Mouse (Mus musculus) cerebellum, adult 9-11 months (tissue): ENCODE measurements around the gene Gm11042.
A peak's percentile ranks its signal among the peaks of the same experiment; 100 is the strongest.

Experiments used
- DNase-seq: peaks from one replicate; pipeline ENCODE4 v3.0.0; 2022

Gm11042 gene

DNA sequence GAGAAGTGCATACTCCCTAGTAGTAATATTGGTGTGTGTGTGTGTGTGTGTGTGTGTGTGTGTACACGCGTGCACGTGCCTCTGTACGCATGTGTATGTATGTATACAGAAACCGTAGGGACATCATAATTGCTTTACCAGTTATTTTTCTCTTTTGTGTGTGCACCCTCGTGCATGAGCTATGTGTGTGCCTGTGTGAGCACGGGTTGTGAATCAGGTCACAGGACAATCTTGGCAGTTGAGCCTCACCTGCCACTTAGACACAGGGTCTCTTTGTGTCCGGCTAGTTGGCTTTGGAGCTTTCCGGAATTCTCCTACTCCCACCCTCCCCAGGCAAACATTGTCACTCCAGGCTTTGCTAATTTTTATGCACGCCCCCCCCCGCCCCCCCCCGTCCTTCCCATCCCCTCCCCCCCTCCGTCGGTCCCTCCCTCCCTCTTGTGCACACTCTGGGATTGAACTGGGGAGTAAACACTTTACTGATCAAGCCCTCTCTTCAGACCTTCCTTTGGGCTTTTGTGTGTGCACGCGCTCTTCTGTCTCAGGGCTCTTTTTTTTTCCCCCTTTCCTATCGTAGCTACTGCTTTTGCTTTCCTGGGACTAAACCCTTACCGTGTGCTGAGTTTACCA, at the start of gene Gm11042:
TSS of gene Gm11042 (minus strand) at position 51 of the 630 bp plus-strand sequence.
- DNase-seq: peak; percentile 33

DNA sequence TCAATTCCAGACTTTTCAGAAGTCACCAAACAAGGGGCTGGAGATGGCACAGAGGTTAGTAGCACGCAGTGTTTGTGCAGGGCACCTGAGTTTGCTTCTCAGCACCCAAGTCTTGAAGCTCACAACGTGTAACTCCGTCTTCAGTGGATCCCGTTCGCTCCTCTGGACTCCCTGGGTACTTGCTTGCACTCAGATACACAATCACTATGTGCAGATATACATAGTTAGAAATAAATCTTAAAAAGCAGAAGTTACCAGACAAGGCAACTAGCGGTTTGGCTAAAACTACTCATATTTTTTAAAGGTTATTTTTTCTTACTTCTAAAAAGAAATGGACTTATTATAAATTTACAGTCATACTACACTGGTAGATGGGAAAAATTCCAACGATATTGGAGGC, 48.3 kb upstream of the Gm11042 start:
- no peak for DNase-seq

DNA sequence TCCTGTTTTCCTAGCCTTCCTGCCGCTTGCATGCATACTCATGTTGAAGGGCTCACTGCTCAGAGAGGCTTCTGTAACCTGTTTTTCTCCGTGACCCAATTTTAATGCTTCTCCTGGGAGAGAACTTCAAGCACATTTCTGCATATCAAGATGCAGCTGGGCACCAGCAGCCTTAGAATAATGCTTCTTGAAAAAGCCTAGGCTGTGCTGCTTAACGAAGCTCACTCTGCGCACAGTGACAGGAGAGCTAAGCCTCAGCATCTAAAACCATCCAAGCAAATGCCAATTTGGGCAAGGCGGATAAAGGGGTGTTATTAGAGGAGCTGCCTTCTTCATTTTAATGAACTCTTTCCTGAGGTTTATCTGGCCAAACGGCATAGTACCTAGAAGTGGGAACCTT, 46.9 kb upstream of the Gm11042 start:
- no peak for DNase-seq

DNA sequence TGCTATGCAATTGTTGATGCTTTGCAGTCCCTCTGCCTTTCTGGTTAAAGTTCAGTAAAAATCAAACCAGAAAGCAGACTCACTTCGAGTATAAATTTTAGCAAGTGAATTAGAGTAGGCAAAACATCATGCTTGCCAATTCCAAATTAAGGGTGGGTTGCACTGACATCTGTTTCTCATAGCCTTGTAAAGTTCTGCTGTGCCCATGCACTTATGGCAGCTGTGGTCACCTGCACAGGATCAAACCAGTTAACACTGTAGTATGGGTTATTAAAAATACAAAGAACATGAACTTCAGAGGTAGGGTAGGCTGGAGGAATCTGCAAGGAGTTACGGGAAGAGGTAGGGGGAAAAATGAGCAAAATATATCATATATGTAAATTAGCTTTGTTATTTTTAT, 46.3 kb upstream of the Gm11042 start:
- DNase-seq: no peak

DNA sequence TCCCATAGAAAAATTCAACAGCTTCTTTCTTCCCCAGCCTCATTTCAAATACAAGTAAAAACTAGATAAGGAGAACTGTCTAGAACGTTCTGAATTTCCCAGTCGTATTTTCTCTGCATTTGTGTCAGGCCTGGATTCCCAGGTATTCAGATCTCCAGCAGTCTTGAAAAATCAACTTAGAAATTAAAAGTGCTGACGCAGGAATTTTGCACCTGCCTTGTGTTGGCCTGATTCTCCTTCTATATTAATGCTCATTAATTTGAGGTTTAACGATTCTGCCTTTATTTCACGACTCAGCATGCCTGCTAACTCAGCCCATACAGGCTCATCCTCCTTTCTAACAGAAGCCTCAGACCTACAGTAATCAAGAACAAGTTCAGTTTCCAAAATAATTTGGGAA, 43.6 kb upstream of the Gm11042 start:
- no peak for DNase-seq

DNA sequence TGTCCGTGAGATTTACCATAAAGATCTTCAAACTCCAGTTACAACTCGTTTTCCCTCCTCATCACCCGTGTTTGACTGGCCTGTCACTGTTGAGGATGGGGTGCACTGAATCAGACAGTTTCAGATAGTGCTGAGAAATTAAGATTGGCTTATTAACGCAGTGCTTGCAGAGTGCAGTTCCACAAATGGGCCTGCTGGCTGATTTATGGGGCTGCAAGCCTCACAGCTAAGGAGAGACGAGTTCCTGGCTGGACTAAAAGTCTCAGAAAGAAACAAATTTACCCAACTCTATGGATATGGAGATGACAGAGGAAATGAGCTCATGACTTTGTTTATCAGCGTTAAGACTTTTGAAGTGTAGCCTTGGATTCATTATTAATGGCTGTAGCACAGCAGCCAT, 41.6 kb upstream of the Gm11042 start:
- no peak for DNase-seq

DNA sequence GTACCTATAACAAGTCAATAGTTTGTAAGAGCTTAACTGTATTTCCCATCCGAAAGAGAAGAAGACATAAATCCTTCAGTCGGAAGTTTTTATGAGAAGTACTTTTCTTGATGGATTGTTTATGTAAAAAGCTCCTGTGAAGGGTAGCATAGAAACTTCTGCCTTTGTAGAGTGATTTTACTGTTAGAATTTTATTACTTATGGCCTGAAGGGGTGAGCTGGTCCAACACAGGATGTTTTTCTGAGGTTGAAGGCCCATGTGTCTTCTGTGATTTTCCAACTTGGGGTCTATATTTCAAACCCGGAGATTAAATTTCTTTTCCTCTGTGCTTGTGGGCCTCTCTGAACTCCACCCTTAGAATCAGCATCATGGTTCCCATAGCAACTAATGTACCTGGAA, 26.5 kb upstream of the Gm11042 start:
- DNase-seq: no peak

DNA sequence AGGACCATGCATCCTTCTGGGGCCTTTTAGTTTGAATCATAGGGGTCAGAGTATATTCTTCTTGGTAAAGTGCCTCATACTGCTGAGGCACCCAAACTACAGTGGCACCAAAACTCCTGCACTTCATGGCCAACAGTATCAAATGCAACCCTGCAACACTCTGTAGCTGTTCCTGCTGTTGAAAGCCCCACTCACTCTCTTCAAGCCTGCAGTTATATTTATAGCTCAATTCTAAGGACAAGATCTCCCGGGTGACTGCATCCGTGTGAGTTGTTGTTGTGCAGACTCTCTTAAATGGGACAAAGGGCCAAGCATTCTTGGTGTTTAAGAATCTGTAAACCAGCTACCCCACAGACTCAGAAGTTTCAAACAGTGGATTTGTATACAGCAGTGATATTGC, 23.9 kb upstream of the Gm11042 start:
- no peak for DNase-seq

DNA sequence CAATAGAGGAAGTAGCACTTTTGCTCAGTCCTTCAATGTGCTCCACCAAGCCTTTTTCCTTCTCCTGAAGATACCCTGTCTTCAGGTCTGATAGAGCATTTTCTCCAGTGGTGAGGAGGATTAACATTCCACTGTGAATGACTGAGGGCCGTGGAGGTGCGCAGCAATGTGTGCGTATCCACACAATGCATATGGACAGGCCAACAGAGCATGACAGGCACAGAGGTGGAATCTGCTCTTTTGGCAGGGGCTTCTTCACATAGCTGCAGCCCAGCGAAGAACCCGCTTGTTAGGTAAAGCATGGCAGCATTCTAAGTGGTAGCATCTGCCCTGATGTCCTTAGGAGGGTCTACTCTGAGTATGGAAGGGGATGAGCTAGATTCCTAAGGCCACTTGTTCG, 17.5 kb upstream of the Gm11042 start:
- no peak for DNase-seq

DNA sequence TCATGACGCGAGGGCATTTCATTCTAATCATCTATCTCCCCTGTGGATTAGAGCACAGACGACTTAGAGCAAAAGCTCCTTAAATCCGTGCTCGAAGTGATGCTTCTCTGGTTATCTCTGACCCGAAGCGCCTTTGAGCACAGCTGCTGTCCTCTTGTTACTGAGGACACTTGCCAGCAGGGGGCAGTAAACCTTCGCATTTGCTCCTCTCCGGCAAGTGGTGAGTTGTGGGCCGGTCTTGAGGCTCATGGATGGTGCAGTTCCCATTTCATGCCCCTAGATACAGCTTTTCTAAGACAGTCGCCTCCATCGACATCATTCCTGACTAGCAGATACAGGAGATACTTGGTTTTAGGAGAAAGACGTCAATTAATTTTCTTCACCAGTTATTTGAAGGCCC, 16.8 kb upstream of the Gm11042 start:
- DNase-seq: peak; percentile 45

DNA sequence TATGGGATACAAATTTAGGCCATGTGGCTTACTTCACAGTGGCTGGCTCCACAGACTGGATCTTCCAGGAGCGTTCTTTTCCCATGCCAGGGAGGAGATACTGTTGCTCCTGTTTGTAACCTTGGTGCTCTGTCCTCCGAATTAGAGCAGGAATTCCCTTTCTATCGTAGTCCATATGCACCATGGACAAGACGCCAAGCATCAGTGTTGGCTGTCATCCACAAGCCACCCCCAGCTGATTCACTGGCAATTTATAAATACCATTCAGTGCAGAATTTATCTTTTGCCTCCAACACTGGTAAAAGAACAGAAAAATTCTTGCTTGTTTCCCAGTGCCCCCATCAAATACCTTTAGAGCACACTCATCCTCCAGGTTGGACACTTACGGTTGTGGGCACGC, 13.6 kb upstream of the Gm11042 start:
- no peak for DNase-seq

DNA sequence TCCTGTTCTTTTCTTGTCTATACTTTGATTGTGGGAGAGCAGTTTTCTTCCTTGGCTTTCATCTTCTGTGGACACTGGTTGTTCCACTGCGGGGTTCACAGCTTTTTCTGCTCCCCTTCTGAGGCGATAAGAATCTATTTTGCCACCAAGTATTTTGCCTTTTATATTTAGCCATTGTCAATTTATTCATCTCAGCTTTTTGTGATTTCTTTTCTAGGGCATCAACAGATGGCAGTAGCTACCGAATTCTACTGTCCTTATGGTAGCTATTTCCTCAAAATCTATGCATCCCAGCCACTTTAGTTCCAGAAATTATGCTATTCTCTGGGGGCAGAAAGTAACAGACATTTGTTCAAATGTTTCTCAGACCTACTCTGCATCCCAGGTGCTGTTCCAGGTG, 10.4 kb upstream of the Gm11042 start:
- no peak for DNase-seq

DNA sequence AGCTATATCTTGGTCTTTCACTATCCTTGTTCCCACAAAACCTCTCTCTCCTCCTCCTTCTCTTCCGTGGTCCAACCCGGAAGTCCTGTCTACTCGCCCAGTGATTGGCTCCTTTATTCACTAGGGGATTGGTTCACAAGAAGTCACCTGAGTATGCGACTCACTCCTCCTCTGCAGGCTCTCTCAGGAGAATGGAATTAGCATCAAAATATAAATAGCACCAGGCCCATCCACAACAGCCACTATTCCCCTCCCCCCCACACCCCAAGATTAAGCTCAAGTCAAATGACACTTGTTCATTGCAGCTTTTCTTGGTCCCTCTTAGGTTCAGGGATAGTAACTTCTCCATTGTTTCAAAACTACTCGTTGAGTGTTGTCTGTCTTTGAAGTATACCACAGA, 5.8 kb upstream of the Gm11042 start:
- no peak for DNase-seq

DNA sequence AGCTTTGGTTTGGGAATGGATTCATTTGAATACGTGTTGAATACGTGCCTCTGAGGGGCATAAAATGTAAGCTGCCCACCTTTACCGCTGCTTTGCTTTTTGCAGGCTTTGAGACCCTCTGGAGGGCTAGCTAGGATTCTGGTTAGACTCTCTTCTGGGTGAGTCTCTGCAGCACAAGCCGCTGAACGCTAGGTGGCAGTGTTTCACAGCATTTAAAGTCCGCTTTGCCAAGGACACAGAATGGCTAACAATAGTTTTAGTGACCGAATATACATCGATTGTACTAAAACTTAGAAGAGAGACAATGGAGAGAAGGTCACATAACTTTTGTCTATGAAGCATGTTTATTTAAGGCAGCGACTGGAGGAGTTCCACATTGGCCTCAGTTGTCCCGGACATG, 4.1 kb upstream of the Gm11042 start:
- peak; percentile 29 for DNase-seq

DNA sequence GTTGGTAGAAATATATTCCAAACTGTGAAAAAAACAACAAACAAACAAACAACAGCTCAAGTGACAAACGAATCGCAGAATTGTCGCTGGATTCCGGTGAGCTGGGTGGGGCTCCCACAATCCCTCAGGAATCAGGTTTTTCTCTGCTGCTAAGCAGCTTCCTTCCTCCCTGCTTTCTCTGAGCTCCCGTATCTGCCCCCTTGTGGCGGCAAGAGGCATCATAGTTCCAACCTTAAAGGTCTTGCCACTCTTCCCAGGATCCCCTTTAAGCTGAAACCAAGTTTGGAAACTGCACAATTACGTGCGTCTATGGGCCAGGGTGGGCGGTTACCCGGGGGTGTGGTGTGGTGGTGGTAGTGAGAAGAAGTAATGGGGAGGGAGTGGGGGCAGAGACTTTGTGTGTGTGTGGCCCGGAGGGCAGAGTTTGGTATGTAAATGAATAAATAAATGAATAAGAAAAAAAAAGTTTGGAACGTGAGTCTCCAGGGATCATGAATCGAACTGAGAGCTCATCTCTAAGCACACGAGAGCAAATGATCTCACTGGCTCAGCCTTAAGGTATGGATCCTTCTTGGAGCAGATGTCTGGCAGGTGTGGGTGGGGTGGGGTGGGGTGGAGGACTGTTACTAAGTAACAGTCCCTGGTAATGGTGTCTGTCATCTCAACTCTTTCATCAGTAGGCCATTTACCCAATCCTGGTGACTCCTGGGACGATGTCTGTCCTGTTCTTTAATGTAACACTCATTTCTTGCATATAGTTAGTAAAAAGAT, 980 bp upstream of the Gm11042 start:
- peak; percentile 85 for DNase-seq

DNA sequence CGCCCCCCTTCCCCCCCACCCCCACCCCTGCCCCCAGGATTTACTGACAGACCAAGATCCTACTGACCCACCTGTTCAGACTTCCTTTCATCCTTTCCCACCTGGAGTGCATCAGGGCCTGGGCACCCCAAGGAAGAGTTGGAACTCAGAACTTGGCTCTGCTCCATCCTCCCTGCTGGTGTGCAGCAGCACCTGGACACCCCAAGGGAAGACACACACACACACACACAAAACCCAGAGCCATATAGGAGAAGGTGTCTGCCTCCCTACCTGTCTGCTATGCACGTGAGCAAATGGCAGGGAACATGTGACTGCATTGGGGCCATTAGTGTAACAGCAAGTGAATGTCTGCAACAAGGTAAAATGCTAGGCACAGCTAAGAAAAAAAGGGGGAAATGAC, 973 bp downstream of the Gm11042 start:
- DNase-seq: peak; percentile 24

DNA sequence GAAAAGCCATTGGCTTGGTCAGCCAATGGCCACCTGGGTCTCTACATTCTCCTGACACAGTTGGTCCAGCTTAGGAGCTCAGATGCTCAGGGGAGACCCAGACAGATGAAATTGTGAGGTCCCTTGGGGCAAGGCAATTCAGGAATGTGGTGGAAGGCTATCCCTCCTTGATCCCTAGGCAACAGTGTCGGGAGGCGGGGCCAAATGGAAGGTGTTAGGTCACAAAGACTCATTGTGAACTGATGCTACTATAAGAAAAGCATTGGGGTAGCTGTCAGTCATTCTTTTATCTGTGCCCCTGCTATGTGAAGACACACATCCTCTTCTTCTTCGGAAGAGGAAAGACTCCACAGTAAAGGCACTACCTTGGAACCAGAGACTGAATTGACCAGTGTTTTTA, 3.6 kb downstream of the Gm11042 start:
- no peak for DNase-seq

DNA sequence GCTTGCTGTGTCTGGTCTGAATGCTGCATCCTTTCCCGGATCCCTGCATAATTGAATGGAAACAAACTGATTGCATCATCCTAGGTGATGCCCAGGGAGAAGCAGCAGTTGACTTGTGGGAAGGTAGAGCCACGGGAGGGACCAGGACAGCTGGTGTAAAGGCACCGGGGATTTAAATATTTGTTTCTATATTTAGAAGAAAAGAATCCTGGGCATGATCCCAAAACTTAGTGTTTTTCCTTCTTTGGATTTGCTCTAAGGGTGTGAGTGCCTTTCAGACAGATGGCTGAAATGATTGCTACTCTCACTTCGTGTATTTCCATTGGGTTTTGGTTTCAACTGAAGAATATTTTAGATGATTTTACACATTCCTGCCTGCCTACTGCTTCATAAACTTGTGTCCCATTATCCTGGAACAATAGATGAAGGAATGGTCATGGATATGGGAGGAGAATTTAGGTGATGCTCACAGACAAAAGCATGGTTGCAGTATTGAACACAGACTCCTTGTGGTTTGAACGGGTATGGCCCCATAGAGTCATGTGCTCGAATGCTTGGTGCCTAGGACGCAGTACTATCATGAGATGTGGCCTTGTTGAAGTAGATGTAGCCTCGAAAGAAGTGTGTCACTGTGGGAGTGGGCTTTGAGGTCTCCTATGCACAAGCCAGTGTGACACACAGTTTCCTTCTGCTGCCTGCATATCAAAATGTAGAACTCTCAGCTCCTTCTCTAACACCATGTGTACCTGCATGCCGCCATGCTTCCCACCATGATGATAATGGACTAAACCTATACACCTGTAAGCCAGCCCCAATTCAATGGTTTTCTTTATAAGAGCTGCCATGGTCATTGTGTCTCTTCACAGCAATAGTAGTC, 12.5 kb downstream of the Gm11042 start:
- DNase-seq: peak; percentile 14

DNA sequence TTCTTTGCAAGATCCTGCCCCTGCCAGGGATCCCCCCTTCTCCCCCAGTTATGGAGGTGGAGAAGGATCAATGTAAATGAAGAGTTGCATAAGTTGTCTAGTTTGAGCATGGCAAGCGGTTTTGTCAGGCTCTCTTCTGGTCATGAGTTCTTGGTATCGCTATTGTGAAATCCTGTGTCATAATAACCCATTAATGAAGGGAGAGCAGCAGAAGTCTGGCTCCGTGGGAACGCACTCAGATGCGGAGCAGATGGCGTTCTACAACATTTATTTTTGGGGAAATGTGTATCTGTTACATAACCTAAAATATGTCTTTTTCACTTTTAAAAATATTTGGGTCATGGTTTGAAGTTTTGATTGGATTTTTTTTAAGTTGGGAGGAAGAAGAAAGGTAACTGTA, 14.6 kb downstream of the Gm11042 start:
- no peak for DNase-seq

DNA sequence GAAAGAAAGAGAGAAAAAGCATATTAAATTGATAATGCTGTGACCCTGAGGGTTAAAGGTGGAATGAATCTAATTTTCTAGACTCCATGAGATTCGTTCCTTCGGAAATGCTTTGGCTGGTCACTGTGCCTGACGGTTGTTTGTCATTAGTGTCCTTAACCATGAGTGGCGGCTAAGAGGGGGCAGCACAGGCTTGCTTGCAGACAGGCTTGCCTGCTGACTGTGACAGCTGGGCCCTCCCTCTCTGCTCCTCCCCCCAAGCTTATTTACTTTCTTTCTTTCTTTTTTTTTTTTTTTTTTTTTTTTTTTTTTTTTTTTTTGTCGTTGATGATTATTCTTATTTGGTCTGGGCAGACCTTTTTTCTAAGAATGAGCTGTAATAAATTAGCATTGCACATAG, 19.8 kb downstream of the Gm11042 start:
- DNase-seq: no peak

DNA sequence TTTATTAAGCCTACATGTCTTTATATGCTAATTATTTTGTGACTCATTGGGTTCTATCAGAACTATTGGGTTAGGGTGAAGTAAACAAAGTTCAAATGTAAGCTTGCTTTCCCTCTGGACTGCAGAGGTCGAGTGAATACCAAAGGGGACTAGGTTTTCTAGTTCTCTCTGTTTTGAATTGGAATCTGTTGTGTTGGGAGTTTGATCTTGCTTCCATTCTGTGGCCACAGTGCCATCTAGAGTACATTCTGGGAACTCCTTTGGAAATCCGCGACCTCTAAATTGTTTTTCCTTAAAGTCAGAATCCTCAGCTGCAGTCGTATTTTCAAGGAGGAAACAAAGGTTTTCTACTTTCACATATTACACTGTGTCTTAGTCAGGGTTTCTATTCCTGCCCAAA, 22.6 kb downstream of the Gm11042 start:
- DNase-seq: no peak

DNA sequence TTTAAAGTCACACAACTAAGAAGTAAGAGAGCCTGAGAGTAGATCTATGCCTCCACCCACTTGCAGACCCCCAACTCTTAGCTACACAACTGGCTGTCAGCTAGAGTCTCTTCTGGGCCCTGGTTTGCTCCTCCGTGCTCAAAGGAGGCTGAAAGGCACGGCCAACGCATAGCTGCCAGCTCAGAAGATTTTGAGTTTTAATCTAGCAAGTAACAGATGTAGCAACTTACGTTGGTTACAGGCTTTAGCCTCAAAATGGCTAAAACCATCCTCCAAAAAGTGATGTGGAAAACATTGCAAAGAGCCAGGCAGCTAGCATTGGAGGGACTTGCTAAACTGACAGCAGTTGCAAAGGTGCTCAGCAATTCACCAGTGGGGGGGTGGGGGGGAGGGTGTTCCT, 25.2 kb downstream of the Gm11042 start:
- DNase-seq: no peak

DNA sequence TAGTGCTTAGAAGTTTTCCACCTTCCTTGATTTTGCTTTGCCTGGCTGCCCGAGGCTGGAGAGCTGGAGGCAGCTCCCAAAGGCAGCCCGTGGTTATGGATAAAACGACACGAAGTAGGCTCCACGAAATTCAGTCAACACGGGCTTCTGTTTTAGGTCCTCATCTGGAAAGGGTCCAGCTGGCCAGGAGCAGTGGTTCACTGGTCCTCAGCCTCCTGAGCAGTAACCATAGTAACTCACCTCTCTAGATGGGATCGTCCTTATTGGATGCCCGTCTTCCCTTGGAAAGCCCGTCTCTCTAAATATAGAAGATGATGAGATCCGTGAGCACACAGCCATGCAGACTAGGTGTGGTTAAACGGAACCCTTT, 31.5 kb downstream of the Gm11042 start:
- peak; percentile 62 for DNase-seq
